Mouse (Mus musculus) spleen, postnatal 36 days (tissue): ENCODE data around the gene Pla2g4e.
"Not testable (repeated sequence)": the region's sequence is repeated elsewhere in the genome, so short reads cannot be mapped to it uniquely, and the experiment has no call there.

Source experiments
- DNase-seq, 2 experiments: peaks; one replicate each; pipeline ENCODE4 v3.0.0; 2022; ENCODE audit warnings: low spot score in 2 of 2, mixed read lengths in 1 of 2

The Pla2g4e gene

DNA sequence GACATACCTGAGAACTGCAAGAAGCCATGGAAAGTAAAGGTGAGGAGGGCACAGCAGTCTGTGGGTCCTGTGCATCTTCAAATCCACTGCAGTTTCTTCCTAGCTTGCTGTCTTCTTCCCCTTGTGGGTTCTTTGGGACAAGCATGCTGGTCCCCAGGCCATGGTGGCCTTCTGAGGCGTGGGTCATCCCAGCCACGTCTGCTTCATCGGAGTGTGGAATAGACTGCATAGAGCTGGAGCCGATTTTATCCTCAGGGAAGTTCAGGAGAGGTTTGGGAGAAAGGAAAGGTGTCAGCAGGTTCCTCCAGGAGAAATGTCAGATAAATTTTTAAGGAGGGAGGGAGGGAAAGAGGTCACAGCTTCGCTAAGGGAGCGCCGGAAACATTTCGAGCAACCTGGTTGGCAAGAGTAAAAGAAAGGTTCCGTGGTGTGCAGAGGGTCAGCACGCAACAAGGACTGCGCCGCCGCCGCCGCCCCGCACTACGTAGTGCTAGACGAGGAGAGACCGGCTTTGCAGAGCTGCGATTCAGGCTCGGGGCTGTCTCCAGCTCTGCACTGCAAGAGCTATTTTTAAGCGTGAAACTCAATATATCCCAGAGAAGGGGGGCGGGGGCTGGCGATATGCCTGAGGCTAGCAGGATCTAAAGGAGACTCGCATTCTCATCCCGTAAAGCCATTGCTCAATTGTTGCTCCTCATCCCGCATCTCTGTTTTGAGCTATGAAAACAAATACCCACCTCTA, at the start of gene Pla2g4e:
Pla2g4e (minus strand) TSS at position 657 of the 742 bp plus-strand sequence.
- no peak for DNase-seq

GRCm38 (mm10) chr2:120291471-120292078, 46.4 kb upstream of the Pla2g4e start:
- no peak for DNase-seq

DNA sequence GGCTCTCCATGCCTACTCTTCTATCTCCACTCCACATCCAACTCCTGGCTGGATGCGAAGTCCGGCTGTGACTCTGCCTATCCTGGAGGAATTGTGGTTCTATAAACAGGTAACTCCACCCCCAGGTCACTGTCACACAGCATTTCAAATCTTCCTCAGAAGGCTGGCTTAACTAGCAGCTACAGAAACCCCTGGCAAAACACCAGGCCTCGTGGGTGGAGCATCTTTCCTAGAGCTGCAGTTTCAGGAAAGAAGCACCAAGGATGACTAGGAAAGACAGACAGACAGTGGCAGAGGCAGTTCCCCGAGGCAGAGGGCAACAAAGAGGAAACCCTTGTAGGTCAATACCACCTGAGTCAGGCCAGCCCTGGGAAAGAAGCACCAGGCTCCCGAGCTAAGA, 43.9 kb upstream of the Pla2g4e start, which contains the start of gene Pla2g4d:
Pla2g4d (minus strand) TSS at position 203 of the 400 bp plus-strand sequence.
- DNase-seq, result no peak

DNA sequence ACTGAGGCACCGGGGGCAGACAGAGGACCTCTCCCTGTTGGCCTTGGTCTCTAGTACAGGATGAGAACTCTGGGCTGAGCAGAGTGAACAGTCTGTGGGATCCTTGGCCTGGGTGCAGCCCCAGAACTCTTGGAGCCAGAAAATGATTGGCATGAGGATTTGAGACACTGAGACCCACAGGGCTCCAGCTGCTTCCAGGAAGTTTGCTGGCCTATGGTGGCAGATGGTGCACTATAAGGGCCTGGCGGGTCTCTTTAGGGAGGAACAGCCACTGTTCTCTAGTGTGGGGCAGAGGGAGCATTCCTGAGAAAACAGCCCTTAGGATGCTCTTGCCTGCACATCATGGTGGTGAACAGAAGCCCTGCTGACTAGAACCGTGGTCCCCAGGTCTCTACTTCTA, 43.3 kb upstream of the Pla2g4e start:
- DNase-seq, result no peak

DNA sequence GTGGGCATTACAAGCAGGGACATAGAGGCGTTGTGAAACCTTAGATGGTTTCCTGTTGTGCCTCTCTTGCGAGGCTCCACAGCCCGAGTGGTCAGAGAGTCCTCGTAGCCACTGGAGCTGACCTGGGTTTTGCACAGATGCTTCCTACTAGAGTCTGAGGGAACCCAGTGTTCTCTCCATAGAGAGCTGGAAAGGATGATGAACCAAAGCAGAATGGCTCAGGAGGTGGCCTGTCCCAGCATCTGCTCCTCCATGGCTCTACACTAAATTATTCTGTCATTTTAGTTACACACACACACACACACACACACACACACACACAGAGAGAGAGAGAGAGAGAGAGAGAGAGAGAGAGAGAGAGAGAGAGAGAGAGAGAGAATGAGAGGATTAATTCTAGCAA, 40.5 kb upstream of the Pla2g4e start:
- no peak for DNase-seq

- no peak for DNase-seq
Observed at GRCm38 (mm10) chr2:120284705-120285104, 39.6 kb upstream of the Pla2g4e start.

DNA sequence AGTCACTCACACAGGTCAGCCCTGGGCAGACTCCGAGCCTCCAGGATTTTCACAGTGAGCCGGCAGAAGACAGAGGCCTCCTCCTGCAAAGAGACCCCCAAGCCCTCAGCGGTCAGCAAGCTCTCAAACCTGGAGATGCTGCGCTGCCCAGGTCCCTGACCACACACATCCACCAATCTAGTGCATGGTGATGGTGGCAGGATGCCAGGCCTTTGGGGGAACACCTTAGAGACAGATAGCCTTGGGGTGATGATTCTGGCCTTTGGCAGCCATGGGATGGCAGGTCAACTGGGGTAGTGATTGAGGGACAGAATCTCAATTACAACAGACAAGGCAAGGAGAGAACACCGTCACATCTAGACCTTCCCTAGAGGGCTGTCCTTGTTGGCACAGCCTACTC, 39.0 kb upstream of the Pla2g4e start:
- no peak for DNase-seq

DNA sequence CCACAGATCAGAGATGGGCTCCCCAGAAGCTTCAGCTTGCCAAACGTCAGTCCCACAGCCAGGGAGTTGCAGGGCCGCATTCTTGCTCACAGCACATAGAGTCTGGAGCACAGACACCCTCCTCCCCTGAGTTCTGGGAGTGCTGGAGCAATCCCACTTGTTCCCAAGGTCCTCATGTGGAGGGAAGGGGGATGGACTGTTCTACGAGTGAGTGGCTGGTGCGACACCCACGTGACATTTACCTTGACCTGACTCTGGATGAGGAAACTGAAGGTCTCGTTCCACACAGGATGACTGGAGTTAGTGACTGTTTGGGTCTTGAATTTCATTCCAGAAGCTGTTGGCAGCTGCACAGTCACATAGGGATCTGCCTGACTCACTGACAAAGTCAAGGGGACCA, 38.4 kb upstream of the Pla2g4e start:
- no peak for DNase-seq

GRCm38 (mm10) chr2:120281221-120281620, 36.1 kb upstream of the Pla2g4e start:
- no peak for DNase-seq

DNA sequence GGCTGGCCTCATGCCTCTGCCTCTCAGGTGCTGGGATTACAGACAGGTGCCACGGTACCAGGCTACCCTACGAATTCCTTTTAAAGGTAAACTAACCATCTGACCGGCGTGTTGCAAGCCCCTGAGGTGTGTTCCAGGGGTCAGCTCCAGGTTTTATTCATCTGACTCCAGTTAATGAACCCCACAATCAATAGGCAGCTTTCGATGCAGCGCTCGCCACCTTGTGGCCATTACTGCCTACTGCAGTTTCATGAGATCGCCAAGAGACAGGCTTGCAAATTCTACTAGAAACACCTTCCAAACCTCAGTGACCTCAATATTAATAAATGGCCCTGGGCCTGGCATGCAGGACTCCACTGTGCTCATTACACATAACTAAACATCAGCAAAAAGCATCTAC, 34.8 kb upstream of the Pla2g4e start:
- DNase-seq, result no peak

DNA sequence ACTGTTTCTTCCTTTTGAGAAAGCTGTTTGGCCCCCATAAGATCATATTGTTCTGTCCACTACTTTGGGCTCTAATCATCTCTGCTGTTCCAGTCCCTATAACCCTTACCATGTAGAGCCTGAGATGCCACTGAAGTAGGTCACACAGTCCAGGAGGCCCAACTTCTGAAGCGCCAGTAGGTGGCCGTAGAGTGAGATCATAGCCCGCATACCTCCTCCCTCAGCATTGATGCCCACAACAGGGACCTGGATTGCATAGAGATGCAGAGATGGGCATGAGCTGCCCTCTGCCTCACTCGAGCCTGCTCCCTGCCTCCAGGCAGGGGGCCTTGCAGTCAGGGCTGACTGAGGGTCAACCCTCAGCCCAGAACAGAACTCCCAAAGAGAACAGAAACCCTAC, 31.8 kb upstream of the Pla2g4e start:
- no peak for DNase-seq

DNA sequence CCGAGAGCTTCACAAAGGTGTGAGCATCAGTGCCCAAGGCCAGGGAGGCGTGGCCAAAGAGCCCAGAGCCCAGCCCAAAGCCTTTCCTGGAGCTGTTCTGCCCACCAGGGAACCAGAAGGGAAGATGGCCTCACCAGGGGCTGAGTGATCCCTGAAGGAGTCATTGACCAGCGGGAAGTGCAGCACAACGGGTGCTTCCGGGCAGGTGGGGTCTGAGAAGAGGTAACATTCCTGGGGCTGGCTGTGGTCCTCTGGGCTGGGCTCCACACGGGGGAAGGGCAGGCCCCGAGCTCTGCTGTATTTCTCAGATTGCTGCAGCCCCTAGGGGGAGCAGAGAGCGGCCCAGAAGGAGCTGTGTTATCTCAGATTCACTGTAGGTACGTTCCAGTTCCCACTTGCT, 23.5 kb upstream of the Pla2g4e start:
- DNase-seq, result no peak

- DNase-seq, result no peak
Observed at GRCm38 (mm10) chr2:120265523-120265922, 20.4 kb upstream of the Pla2g4e start.

- DNase-seq, result no peak
Observed at GRCm38 (mm10) chr2:120264858-120265257, 19.7 kb upstream of the Pla2g4e start.

- no peak for DNase-seq
Observed at GRCm38 (mm10) chr2:120262876-120263275, 17.7 kb upstream of the Pla2g4e start.

DNA sequence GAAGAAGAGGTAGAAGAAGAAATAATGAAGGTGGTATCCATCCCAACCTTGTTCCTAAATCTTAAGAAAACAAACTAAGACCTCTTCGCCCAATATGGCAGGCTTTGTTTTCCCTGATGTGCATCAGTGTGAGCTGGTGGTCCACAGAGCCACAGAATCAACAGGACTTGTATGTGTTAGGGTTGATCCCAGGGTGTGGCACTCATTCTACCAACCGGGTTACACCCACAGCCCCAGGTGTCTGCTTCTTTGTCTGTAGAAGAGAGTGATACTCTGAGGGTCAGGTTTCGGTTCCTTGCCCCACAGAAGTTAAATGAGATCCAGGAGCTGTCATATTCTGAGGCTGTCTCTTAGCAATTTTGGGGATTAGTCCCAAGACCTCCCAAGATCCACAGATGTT, 16.2 kb upstream of the Pla2g4e start:
- peak; percentile 23 to 27 for DNase-seq

- DNase-seq, result no peak
Observed at GRCm38 (mm10) chr2:120256259-120256658, 11.1 kb upstream of the Pla2g4e start.

DNA sequence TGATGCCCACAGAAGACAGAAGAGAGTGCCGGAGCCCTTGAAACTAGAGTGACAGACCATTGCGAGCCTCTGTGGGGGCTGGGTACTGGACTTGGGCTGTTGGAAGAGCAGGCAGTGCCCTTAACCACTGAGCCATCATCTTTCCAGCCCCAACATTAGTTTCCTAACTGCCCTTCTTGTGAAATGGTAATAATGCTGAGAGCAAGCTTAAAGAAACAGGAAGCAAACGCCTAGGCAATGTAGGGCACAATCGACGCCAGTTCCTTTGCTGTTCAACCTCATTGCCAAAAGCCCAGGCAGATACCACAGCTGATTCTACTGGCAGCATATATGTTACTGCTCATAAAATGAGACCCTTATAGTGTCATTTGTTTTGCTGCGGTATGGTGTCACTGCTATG, 7.5 kb upstream of the Pla2g4e start:
- DNase-seq, result no peak

GRCm38 (mm10) chr2:120245421-120246016, 384 bp upstream of the Pla2g4e start:
- no peak for DNase-seq

- DNase-seq, result no peak
Observed at GRCm38 (mm10) chr2:120243995-120244394, 1.1 kb downstream of the Pla2g4e start.

GRCm38 (mm10) chr2:120242791-120243467, 2.2 kb downstream of the Pla2g4e start:
- DNase-seq, result no peak

GRCm38 (mm10) chr2:120238733-120239132, 6.4 kb downstream of the Pla2g4e start:
- not testable (repeated sequence) for DNase-seq
